Mouse (Mus musculus) stomach, postnatal 0 days (tissue): Measurements from ENCODE around the gene Galc.

Experiments
- CTCF ChIP-seq: IDR thresholded peaks from 2 replicates; pipeline ENCODE4 v1.5.1; 2016; ENCODE audit warnings: antibody characterized with exemption, low read depth, mild to moderate bottlenecking, moderate library complexity
- EP300 ChIP-seq: optimal IDR thresholded peaks from 2 replicates; pipeline ENCODE3; 2016; ENCODE audit warnings: antibody characterized with exemption

DNA sequence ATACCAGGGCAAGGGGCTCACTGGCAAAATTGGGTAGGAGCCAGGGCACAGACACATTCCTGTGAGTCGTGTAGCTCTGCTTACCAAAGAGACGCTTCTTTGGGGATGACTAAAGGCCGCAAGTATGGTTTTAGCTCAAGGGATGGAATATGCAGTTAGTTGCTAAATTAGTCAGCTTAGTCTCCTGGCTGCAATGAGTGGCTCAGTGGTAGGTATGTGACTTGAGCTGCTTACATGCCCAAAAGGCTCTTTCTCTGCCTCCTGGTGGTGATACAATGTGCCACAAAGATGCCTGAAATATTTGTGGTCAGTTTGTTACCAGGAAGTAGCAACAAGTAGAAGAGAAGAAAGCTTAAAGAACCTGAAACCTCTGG is 24.2 kb upstream of the Galc start:
- TF ChIP-seq CTCF (peak; percentile 50), EP300 (no peak)
